Mouse (Mus musculus): ENCODE measurements at regions not wholly inside any gene's neighbourhood (a gene's known extent, or its start where the extent isn't known, plus 50 kb on each side); places are given as distances from the start of the nearest gene placed in this dataset.

DNA sequence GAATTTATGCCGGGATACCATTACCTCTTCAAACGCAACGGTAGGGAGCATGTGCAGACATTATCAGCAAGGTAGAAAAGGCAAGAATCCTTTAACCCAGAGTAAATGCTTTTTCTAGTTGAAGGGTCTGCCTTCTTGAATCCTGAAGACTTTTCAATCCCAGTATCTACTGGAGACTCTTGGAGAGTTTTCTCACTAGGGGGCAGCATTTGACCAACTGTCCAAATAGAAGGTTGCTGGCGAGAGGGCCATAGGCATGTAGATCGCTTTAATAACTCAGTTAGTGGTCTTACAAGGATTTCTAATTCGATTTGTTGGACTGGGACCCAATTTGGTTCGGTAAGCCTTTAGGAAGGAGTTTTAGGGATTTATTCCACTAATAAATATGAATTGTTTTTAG lies 110.0 kb downstream of the Zfp326 start:
- H3K27ac ChIP-seq (ENCODE audit: low read depth, low read length) = no peak overlapping the region
- no peaks in the 10 kb centered on the region for H3K4me1 ChIP-seq (replicated peaks; ENCODE audit: control insufficient read depth, insufficient read depth, low read length)
- 38% methylated on average over 7 of the region's 7 CpGs for WGBS
- H3K4me2 ChIP-seq (replicated peaks; ENCODE audit: low read depth) = no peak overlapping the region
- H3K4me3 ChIP-seq (ENCODE audit: low read depth, low read length) = no peak overlapping the region
- TF ChIP-seq CTCF (IDR thresholded peaks at IDR 0.05; ENCODE audit: low read depth) = peak; percentile 70
- no peak overlapping the region for H3K9ac ChIP-seq (ENCODE audit: low read depth, low read length)
- no peaks in the 10 kb centered on the region for H3K27me3 ChIP-seq (replicated peaks; ENCODE audit: control insufficient read depth, insufficient read depth, low read length)
- no peak for ATAC-seq
- no peaks in the 10 kb centered on the region for H3K36me3 ChIP-seq (ENCODE audit: control insufficient read depth, insufficient read depth)
- H3K9me3 ChIP-seq (ENCODE audit: control insufficient read depth) = no peaks in the 10 kb centered on the region

DNA sequence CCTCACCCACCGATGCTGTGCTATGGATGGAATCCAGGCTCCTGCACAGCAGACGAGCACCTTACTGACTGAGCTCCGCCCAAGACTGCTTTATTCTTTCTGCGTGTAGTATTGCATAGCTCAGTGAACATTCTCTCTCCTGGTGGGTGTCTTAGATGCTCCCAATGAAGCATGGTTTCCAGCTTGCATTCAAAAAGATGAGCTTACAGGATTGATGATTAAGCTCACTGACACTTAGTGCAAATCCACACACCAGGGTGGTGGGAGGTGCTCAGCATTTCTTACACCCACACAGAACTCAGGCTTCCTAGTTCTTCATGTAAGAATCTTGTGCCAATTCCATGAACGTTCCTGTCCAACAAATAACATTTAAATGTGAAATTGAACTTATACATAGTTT lies 106.8 kb downstream of the Zfp326 start:
- Histone ChIP-seq H3K9ac (ENCODE audit: low read depth, low read length) (no peak overlapping the region), H3K4me3 (ENCODE audit: low read depth, low read length) (no peak overlapping the region), H3K27ac (ENCODE audit: low read depth, low read length) (no peak overlapping the region), H3K36me3 (ENCODE audit: control insufficient read depth, insufficient read depth) (no peaks in the 10 kb centered on the region), H3K4me1 (replicated peaks; ENCODE audit: control insufficient read depth, insufficient read depth, low read length) (no peaks in the 10 kb centered on the region), H3K4me2 (replicated peaks; ENCODE audit: low read depth) (no peak overlapping the region), H3K27me3 (replicated peaks; ENCODE audit: control insufficient read depth, insufficient read depth, low read length) (no peaks in the 10 kb centered on the region), H3K9me3 (ENCODE audit: control insufficient read depth) (no peaks in the 10 kb centered on the region)
- WGBS = 74% methylated on average over 5 of the region's 5 CpGs
- no peak for TF ChIP-seq CTCF (IDR thresholded peaks at IDR 0.05; ENCODE audit: low read depth)
- no peak for ATAC-seq

DNA sequence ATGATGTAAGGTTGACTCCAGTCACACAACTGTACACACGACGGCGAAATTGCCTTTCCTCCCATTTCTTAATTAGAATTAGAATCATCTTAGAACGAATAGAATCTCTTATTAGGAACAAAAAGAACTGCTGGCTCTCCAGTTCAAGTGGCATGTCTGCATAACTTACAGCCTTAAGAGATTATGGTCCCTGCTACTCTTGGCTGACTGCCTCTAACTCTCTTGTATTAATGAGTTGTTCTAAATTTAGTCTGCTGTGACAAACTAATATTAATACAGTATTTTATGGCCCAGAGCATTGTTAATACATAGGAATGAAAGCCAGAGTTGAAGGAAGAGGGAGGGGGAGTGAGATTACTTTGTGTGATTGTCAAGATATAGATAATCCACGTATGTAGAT lies 100.4 kb downstream of the Zfp326 start:
- Histone ChIP-seq H3K9me3 (ENCODE audit: control insufficient read depth) (no peaks in the 10 kb centered on the region), H3K4me1 (replicated peaks; ENCODE audit: control insufficient read depth, insufficient read depth, low read length) (no peaks in the 10 kb centered on the region), H3K4me3 (ENCODE audit: low read depth, low read length) (no peak overlapping the region), H3K27ac (ENCODE audit: low read depth, low read length) (no peak overlapping the region), H3K4me2 (replicated peaks; ENCODE audit: low read depth) (no peak overlapping the region), H3K27me3 (replicated peaks; ENCODE audit: control insufficient read depth, insufficient read depth, low read length) (no peaks in the 10 kb centered on the region), H3K9ac (ENCODE audit: low read depth, low read length) (no peak overlapping the region), H3K36me3 (ENCODE audit: control insufficient read depth, insufficient read depth) (no peaks in the 10 kb centered on the region)
- WGBS = 64% methylated on average over 5 of the region's 5 CpGs
- ATAC-seq = no peak
- no peak for TF ChIP-seq CTCF (IDR thresholded peaks at IDR 0.05; ENCODE audit: low read depth)

DNA sequence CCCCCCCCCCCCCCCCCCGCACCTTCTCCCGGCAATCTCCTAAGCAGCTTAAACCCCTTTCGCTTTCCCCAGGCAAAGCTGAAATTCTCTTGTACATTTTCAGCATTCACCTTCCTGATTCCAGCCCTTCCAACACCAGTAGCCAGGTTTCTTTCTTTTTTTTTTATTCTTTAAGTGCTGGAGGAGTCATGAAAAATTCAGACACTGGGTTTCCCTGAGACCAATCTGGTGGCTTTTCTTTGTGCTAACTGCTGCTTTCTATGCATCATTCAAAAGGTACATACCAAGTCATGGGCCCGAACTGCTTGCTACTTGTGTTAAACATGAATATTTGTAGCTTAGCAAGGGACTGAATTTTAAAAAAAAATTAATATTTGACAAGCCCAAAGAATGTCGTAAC lies 99.7 kb downstream of the Zfp326 start:
- ATAC-seq = no peak
- 78% methylated on average over 5 of the region's 5 CpGs for WGBS
- H3K4me3 ChIP-seq (ENCODE audit: low read depth, low read length) = no peak overlapping the region
- H3K27ac ChIP-seq (ENCODE audit: low read depth, low read length) = no peak overlapping the region
- no peaks in the 10 kb centered on the region for H3K27me3 ChIP-seq (replicated peaks; ENCODE audit: control insufficient read depth, insufficient read depth, low read length)
- no peaks in the 10 kb centered on the region for H3K9me3 ChIP-seq (ENCODE audit: control insufficient read depth)
- H3K36me3 ChIP-seq (ENCODE audit: control insufficient read depth, insufficient read depth) = no peaks in the 10 kb centered on the region
- no peak for TF ChIP-seq CTCF (IDR thresholded peaks at IDR 0.05; ENCODE audit: low read depth)
- H3K4me2 ChIP-seq (replicated peaks; ENCODE audit: low read depth) = 0 out of 2 replicates have a peak overlapping the region, but pooled peaks have one; percentile 10
- no peak overlapping the region for H3K9ac ChIP-seq (ENCODE audit: low read depth, low read length)
- no peaks in the 10 kb centered on the region for H3K4me1 ChIP-seq (replicated peaks; ENCODE audit: control insufficient read depth, insufficient read depth, low read length)

DNA sequence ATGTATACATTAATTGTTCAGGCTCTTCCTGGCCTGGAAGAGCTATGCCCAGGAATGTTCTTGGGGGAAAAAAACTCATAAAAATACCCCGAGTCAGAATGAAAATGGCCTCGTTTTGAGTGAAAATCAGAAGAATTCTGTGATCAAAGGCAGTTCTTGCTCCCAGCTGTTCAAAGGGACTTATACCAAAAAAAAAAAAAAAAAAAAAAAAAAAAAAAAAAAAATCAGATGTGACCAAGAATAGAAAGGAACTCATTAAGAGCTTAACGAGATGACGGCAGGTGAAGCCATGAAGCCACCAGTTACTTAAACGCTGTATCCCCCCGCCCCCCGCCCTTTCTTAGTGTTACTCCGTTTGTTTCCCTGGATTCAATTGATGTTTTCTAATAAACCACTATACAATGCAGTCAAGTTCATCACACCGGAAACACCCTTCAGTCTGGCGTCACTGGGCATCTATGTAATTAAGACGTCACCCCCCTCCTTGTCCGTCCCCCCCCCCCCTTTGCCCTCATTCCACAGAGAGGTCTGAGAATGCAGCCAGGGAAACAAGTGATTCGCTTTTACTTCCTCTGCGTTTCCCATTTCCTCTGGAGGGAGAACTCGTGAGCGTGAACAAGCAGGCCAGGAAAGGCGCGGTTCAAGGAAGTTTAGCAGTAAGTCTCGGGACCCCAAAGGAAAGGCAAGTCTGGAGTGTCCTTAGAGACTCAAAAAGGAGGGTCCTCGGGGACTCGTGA lies 99.1 kb downstream of the Zfp326 start:
- no peak for TF ChIP-seq CTCF (IDR thresholded peaks at IDR 0.05; ENCODE audit: low read depth)
- Histone ChIP-seq H3K9me3 (ENCODE audit: control insufficient read depth) (no peaks in the 10 kb centered on the region), H3K4me2 (replicated peaks; ENCODE audit: low read depth) (peak overlapping the region; percentile 10; the same call in 1 of the 2 replicates), H3K4me1 (replicated peaks; ENCODE audit: control insufficient read depth, insufficient read depth, low read length) (no peaks in the 10 kb centered on the region), H3K27ac (ENCODE audit: low read depth, low read length) (no peak overlapping the region), H3K36me3 (ENCODE audit: control insufficient read depth, insufficient read depth) (no peaks in the 10 kb centered on the region), H3K9ac (ENCODE audit: low read depth, low read length) (no peak overlapping the region), H3K27me3 (replicated peaks; ENCODE audit: control insufficient read depth, insufficient read depth, low read length) (no peaks in the 10 kb centered on the region), H3K4me3 (ENCODE audit: low read depth, low read length) (no peak overlapping the region)
- no peak for ATAC-seq
- 53% methylated on average over 21 of the region's 21 CpGs for whole genome bisulfite sequencing

DNA sequence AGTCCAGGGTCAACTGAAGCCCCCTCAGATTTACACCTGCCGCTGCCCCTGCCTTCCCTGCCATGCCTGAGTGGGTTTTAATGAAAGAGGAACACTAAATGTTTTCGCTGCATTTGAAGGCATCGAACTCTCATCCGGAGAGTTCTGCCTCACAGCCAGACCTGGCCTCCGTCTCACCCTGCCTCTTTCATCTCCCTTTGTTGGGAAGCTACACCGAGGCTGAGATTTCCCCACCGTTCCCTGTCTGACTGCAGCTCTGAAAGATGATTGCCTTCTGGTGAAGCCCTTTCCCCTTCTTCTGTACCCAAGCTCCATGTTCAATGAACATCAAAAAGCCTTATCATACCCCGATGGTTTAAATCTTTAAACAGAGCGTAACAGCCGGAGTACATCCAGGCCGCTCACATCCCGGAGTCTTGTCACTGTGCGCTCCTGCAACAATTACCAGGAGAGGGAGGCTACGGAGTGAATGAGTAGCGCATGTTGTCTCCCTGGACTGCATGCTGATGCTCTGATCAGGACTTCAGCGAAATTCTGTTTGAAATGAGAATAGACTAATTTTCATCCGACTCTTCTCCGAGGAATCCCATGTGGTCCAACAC lies 98.3 kb downstream of the Zfp326 start:
- Histone ChIP-seq H3K9me3 (ENCODE audit: control insufficient read depth) (no peaks in the 10 kb centered on the region), H3K36me3 (ENCODE audit: control insufficient read depth, insufficient read depth) (no peaks in the 10 kb centered on the region), H3K27ac (ENCODE audit: low read depth, low read length) (no peak overlapping the region), H3K4me2 (replicated peaks; ENCODE audit: low read depth) (no peak overlapping the region), H3K9ac (ENCODE audit: low read depth, low read length) (no peak overlapping the region), H3K4me3 (ENCODE audit: low read depth, low read length) (no peak overlapping the region), H3K4me1 (replicated peaks; ENCODE audit: control insufficient read depth, insufficient read depth, low read length) (no peaks in the 10 kb centered on the region), H3K27me3 (replicated peaks; ENCODE audit: control insufficient read depth, insufficient read depth, low read length) (no peaks in the 10 kb centered on the region)
- no peak for TF ChIP-seq CTCF (IDR thresholded peaks at IDR 0.05; ENCODE audit: low read depth)
- ATAC-seq = no peak
- WGBS = 70% methylated on average over 18 of the region's 18 CpGs

All from intestine, postnatal 0 days (tissue).